Mouse (Mus musculus) B cell, adult 62 days (primary cell): ENCODE measurements around the gene Arxes1. TPM values are rescaled to one million over a fixed set of nuclear protein-coding genes. Genes with fewer than 3 reads are reported as not detected.

ENCODE experiments used
- total RNA-seq: library from RNA; stranded (reverse); gene quantifications from 4 replicates; pipeline ENCODE4 v1.2.4, GENCODE M21; 2023

Gene Arxes1
- not detected in 4 replicates for total RNA-seq

DNA sequence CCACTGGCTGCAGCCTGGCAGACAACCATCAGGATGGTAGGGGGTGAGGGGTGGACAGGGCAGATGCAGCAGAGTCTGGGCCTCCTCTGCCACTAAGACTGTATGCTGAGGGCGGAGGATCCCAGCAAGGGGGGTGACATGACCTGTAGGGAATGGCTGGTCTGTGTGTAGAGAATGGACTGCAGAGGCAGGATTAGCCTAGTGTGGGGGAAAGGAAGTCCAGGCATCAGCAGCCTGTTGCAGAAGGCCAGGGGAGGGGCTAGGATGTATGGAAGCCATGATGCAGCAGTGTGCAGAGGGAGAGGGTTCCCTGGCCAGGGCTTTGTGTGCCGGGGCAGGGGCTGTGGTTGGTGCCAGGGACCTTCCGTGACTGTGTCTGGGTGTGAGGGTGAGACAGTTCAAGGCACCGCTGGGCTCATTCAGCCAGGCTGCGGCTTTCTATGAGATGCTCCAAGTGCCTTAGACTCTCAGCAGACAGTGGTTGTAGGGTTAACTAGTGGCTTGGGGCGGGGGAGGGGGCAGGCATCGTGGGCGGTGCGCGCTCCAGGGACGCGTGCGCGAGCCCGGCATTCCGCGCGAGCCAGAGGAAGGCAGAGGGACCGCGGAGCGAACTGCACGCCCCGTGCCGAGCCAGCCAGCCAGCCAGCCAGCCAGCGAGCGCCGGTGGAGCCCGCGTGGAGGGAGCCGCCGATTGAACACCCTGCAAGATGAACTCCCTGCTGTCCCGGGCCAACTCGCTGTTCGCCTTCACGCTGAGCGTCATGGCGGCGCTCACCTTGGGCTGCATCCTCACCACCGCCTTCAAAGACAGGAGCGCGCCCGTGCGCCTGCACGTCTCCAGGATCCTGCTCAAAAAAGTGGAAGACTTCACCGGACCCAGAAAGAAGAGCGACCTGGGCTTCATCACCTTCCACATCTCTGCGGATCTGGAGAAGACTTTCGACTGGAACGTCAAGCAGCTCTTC, at the start of gene Arxes1:
Gene Arxes1, plus strand, starts transcription at position 569 of the 965 bp plus-strand sequence.

DNA sequence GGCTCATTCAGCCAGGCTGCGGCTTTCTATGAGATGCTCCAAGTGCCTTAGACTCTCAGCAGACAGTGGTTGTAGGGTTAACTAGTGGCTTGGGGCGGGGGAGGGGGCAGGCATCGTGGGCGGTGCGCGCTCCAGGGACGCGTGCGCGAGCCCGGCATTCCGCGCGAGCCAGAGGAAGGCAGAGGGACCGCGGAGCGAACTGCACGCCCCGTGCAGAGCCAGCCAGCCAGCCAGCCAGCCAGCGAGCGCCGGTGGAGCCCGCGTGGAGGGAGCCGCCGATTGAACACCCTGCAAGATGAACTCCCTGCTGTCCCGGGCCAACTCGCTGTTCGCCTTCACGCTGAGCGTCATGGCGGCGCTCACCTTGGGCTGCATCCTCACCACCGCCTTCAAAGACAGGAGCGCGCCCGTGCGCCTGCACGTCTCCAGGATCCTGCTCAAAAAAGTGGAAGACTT, 39.5 kb upstream of the Arxes1 start, which contains the start of gene Arxes2:
Gene Arxes2, plus strand, starts transcription at position 161 of the 456 bp plus-strand sequence.

DNA sequence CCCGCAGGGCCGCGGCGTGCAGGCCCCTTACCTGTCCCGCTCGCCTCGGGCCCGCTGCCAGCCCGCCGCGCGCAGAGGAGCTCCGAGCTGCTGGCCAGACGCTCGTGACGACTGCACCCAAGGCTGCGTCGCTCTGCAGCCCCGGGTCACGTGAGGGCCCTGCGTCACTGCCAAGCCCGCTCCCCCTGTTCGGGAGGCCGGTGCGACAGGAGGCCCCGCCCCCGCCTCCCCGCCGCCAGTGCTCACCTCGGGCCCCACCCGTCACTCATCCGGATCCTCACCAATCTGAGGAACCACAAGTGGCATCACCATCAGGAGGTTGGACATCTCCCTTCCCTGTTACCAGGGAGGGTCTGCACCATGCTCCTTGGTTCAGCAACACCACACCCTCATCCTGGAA, 34.9 kb downstream of the Arxes1 start, which contains the start of gene Bex2:
Gene Bex2, minus strand, starts transcription at position 217 of the 400 bp plus-strand sequence.

Other genes starting within 250 kb of the Arxes1 start
- gene Bhlhb9, start 235.8 kb upstream of the Arxes1 start, total RNA-seq: 11.9 to 17.3 TPM (median 14.5 TPM) in 4 replicates
- gene Gprasp2, start 194.3 kb upstream of the Arxes1 start, total RNA-seq: 4.5 to 9.6 TPM (median 5.7 TPM) in 4 replicates
- 0.52 TPM in 1 of 4 replicates, not detected in the others for gene Arxes2, start 39.5 kb upstream of the Arxes1 start, total RNA-seq
- gene Bex2, start 34.9 kb downstream of the Arxes1 start, total RNA-seq: not detected in 4 replicates
- not detected in 4 replicates for gene Nxf3, start 51.9 kb downstream of the Arxes1 start, total RNA-seq
- not detected in 4 replicates for gene Bex4, start 105.6 kb downstream of the Arxes1 start, total RNA-seq
- gene Tceal8, start 139.0 kb downstream of the Arxes1 start, total RNA-seq: 0.92 to 3.4 TPM (median 2.3 TPM) in 4 replicates
- not detected in 4 replicates for gene Tceal5, start 170.5 kb downstream of the Arxes1 start, total RNA-seq
- not detected in 4 replicates for gene Tceal7, start 181.4 kb downstream of the Arxes1 start, total RNA-seq
- 2.8 to 5.0 TPM (median 3.4 TPM) in 4 replicates for gene Bex1, start 182.1 kb downstream of the Arxes1 start, total RNA-seq
- gene Tceal9, start 211.7 kb downstream of the Arxes1 start, total RNA-seq: 68.8 to 79.3 TPM (median 75.6 TPM) in 4 replicates
- 78.8 to 93.4 TPM (median 81.0 TPM) in 4 replicates for gene Bex3, start 236.9 kb downstream of the Arxes1 start, total RNA-seq